Mouse (Mus musculus): Measurements from ENCODE around the gene Il13ra2.
"Not testable (repeated sequence)": the region's sequence is repeated elsewhere in the genome, so short reads cannot be mapped to it uniquely, and the experiment has no call there.

The Il13ra2 gene

DNA sequence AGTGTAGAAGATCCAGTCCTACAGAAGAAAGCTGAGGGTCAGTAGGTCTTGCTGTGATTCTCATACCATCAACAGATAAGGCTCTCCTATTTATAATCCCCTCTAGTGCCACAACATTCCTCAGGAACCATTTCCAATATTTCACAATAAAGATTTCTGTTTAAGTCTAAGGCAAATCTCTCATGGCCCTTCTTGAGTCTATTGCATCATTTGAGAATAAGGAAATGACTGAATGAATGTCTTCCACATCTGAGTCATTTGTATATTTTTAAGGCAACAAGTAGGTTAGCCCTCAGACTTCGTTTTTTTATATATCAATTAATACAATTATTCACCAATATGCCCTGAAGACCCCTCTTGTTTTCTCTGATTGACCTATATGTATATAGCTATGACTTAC lies at the start of gene Il13ra2:
Gene Il13ra2, minus strand, starts transcription at position 64 of the 400 bp plus-strand sequence.
- no peak for ATAC-seq (ENCODE audit: low TSS enrichment)

DNA sequence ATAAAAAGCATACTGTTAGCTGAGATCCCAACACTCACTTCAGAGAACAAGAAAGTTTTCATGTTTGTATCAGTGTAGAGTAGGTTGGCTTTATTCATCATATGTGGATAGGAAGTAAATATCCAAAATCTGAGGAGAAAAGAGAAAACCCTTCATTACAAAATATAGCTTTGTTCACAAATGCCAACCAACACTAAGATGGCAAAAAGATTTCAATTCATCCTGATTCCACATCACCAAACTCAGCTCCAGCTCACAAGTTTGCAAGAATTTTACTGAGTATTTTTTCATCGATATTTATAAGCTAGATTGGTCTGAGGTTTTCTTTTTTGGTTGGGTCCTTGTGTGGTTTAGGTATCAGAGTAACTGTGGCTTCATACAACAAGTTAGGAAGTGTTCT lies 24.6 kb upstream of the Il13ra2 start, which contains the start of gene Vmn1r239-ps:
Gene Vmn1r239-ps, minus strand, starts transcription at position 101 of the 400 bp plus-strand sequence.
- not testable (repeated sequence) for ATAC-seq (ENCODE audit: low TSS enrichment)

DNA sequence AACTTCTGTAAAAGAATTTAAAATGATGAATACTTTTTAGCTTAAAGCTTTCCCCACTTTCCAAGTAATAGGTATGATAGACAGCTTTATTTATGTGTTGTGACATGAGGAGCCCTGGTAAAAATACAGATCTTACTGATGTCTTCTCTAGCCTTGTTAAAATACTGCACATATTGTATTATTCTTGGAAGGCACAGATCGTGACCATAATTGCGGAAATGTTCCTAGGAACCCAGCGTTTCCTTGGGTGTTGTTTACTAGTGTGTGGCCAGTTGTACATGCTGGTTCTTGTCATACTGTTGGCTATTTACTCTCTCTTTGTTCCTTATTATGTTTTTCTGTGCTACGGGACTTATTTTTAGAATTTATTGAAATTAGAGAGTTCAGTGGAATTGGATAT lies 14.4 kb upstream of the Il13ra2 start:
- no peak for ATAC-seq (ENCODE audit: low TSS enrichment)

DNA sequence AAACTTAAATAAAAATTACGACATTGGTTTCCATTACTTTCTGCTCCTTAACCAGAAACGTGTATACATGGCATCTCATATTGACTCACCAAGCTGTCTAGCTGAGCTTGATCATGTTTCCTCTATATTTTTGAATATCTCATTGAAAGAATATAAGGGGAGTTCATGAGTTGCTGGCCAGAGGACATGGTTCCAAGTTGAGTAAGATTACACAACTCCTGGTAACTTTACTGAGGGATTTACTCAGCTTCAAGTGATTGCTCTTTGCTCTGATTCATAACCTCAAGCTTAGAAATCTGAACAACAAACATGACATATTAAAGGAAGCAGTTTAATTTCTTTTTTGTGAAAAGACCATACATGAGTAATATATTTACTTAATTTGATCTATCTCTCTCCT lies 6.4 kb upstream of the Il13ra2 start:
- ATAC-seq (ENCODE audit: low TSS enrichment), result no peak

DNA sequence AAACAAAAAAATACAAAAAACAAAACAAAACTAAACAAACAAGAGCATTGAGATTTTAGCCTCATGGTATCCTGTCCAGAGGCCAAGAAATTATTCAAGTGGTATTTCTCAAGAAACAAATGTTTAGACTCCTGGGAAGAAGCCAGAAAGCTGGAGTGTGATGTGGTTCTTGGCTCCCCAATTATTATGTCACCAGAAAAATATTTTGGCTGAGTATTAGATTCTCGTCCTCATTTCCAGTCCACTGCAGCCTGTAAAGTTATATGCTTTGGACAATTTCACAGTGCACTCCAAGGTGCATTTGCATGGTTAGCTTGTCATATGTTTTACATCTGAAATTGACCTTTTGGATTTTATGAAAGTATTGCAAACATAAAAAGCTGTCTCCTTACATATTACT lies 761 bp upstream of the Il13ra2 start:
- ATAC-seq (ENCODE audit: low TSS enrichment), result no peak

DNA sequence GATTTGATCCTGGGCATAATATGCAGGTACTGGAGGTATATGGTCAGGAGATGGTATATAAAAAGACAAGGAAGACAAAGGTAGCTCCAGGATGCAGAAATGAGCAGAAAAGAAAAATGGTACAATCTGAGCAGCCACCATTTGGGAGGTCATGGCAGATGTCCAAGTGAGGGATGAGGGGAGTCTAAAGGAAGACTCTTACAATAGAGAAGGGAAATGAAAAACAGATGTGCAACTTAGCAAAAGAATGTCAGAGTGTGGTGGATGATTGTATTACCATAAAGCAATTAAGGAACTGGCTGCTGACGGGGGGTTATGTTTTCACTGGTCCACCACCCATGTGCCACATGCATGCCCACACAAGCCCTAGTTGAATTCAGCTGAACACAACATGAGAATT lies 35.5 kb downstream of the Il13ra2 start:
- no peak for ATAC-seq (ENCODE audit: low TSS enrichment)

DNA sequence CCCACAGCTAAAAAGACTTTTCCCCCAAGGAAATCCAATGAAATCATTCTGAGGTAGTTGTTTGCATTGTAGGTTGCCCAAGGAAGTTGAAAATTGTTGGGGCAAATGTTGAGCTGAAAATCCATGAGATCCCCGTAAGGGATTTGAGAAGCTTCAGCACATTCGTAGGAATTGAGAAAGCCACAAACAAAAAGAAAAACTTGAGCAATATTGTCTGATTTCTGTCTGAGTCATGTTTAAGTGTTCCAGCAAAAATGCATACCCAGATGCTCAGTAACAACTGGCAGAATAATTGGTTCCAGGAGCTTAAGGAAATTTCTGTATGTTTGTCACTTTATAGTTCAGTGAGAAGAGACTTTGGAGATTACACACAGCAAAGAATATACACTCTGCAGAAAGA lies 79.8 kb downstream of the Il13ra2 start:
- no peak for ATAC-seq (ENCODE audit: low TSS enrichment)

All from frontal cortex, adult (tissue).